Mouse (Mus musculus) hindbrain, postnatal 0 days (tissue): ENCODE results near the gene Olfr149. TPM values are rescaled to one million over a fixed set of nuclear protein-coding genes. Genes with fewer than 3 reads are reported as not detected.
A peak's percentile ranks its signal among the peaks of the same experiment; 100 is the strongest.
"Not testable (repeated sequence)": the region's sequence is repeated elsewhere in the genome, so short reads cannot be mapped to it uniquely, and the experiment has no call there.

Experiments
- ATAC-seq: fragments of 200-750 bp; cut with Nextera tagmentation; 2 replicates; pipeline ENCODE4 v1.8.0; 2017; ENCODE audit warnings: mild to moderate bottlenecking, moderate TSS enrichment, moderate library complexity
- DNase-seq: peaks from one replicate; pipeline ENCODE4 v3.0.0-alpha.2; 2015; ENCODE audit warnings: low spot score
- H3K27ac ChIP-seq: fragments of 300-500 bp; sonication (generic); 2 replicates; pipeline ENCODE4 v1.5.1; 2014; ENCODE audit warnings: mild to moderate bottlenecking
- H3K27me3 ChIP-seq: fragments of 300-500 bp; sonication (generic); 2 replicates; pipeline ENCODE4 v1.6.1; 2014; ENCODE audit warnings: low read length, mixed read lengths; ENCODE audit not compliant: insufficient read depth
- H3K36me3 ChIP-seq: fragments of 300-500 bp; sonication (generic); 2 replicates; pipeline ENCODE4 v1.6.1; 2014; ENCODE audit warnings: low read length, mixed read lengths; ENCODE audit not compliant: insufficient read depth
- H3K4me1 ChIP-seq: fragments of 300-500 bp; sonication (generic); 2 replicates; pipeline ENCODE4 v1.6.1; 2014; ENCODE audit warnings: antibody characterized with exemption, low read length, mixed read lengths; ENCODE audit not compliant: insufficient read depth
- H3K4me2 ChIP-seq: fragments of 300-500 bp; sonication (generic); 2 replicates; pipeline ENCODE4 v1.6.1; 2014; ENCODE audit warnings: low read depth, mild to moderate bottlenecking, low read length, moderate library complexity, mixed read lengths
- H3K4me3 ChIP-seq: fragments of 300-500 bp; sonication (generic); 2 replicates; pipeline ENCODE4 v1.5.1; 2014; ENCODE audit warnings: low read length
- H3K9ac ChIP-seq: fragments of 300-500 bp; sonication (generic); replicated peaks from 2 replicates; pipeline ENCODE4 v1.6.1; 2014; ENCODE audit warnings: mild to moderate bottlenecking, low read length, moderate library complexity, mixed read lengths
- H3K9me3 ChIP-seq: fragments of 300-500 bp; sonication (generic); 2 replicates; pipeline ENCODE4 v1.6.1; 2016; ENCODE audit warnings: low read length, mixed read lengths
- CTCF ChIP-seq: IDR thresholded peaks from 2 replicates; pipeline ENCODE4 v1.5.1; 2016; ENCODE audit warnings: antibody characterized with exemption, control low read depth, low read depth
- WGBS: fragments of 180-500 bp; shearing (Covaris S2); extraction: QIAGEN DNeasy Blood & Tissue Kit; methylation state at CpG from one replicate; pipeline ENCODE4 v1.1.7; 2014; 5-methylcytosine and 5-hydroxymethylcytosine counted together
- polyA plus RNA-seq: library from polyadenylated mRNA; unstranded; fragments of >200 nt; fragmentation: Nextera tagmentation; extraction: Ambion mirVana; gene quantifications from 2 replicates; pipeline ENCODE4 v1.2.1, GENCODE M21; 2015
- total RNA-seq: library from RNA; depleted of rRNA; stranded (reverse); fragments of >200 nt; gene quantifications from 2 replicates; pipeline ENCODE4 v1.2.3, GENCODE M21; 2014; rRNA removed

Olfr149 gene
- not detected in 2 replicates for total RNA-seq
- not detected in 2 replicates for polyA plus RNA-seq

GRCm38 (mm10) chr9:39707017-39707416 lies at the start of gene Olfr149:
Gene Olfr149, minus strand, starts transcription at chr9:39707117.
- Histone ChIP-seq H3K27me3 (no peaks in the 10 kb centered on the region), H3K27ac (no peak within 1 kb of the TSS), H3K4me2 (no peak within 1 kb of the TSS), H3K4me3 (no peak within 1 kb of the TSS), H3K4me1 (no peaks in the 10 kb centered on the region), H3K9me3 (no peaks in the 10 kb centered on the region), H3K9ac (no peak within 1 kb of the TSS), H3K36me3 (no peaks in the 10 kb centered on the region)
- DNase-seq = peak; percentile 2
- no peak for ATAC-seq
- no peak for TF ChIP-seq CTCF

- Histone ChIP-seq H3K4me3 (no peak overlapping the region), H3K27me3 (no peaks in the 10 kb centered on the region), H3K4me2 (no peak overlapping the region), H3K9ac (no peak overlapping the region), H3K27ac (no peak overlapping the region), H3K9me3 (no peaks in the 10 kb centered on the region), H3K36me3 (no peaks in the 10 kb centered on the region), H3K4me1 (no peaks in the 10 kb centered on the region)
- no peak for TF ChIP-seq CTCF
- no peak for DNase-seq
- no peak for ATAC-seq
- 81% methylated on average over 1 of the region's 1 CpGs for WGBS
These were observed 39.5 kb upstream of the Olfr149 start for GRCm38 (mm10) chr9:39746428-39746827.

- H3K4me2 ChIP-seq = no peak within 1 kb of the TSS
- H3K36me3 ChIP-seq = no peaks in the 10 kb centered on the region
- ATAC-seq = no peak
- no peak for DNase-seq
- H3K9ac ChIP-seq = no peak within 1 kb of the TSS
- TF ChIP-seq CTCF = no peak
- H3K4me3 ChIP-seq = no peak within 1 kb of the TSS
- no peak within 1 kb of the TSS for H3K27ac ChIP-seq
- H3K9me3 ChIP-seq = no peaks in the 10 kb centered on the region
- no peaks in the 10 kb centered on the region for H3K27me3 ChIP-seq
- H3K4me1 ChIP-seq = no peaks in the 10 kb centered on the region
These were observed 39.0 kb upstream of the Olfr149 start, which contains the start of gene Olfr967 for GRCm38 (mm10) chr9:39745949-39746348. Gene Olfr967, plus strand, starts transcription at chr9:39746249.

- TF ChIP-seq CTCF = no peak
- WGBS = 96% methylated on average over 1 of the region's 1 CpGs
- Histone ChIP-seq H3K9ac (no peak overlapping the region), H3K4me2 (no peak overlapping the region), H3K27me3 (no peaks in the 10 kb centered on the region), H3K9me3 (no peaks in the 10 kb centered on the region), H3K4me1 (no peaks in the 10 kb centered on the region), H3K27ac (no peak overlapping the region), H3K36me3 (no peaks in the 10 kb centered on the region), H3K4me3 (no peak overlapping the region)
- ATAC-seq = no peak
- no peak for DNase-seq
These were observed 33.8 kb upstream of the Olfr149 start for GRCm38 (mm10) chr9:39740741-39741140.

GRCm38 (mm10) chr9:39730678-39731077 lies 23.8 kb upstream of the Olfr149 start, which contains the start of gene Olfr150:
Gene Olfr150, plus strand, starts transcription at chr9:39730978.
- Histone ChIP-seq H3K4me1 (no peaks in the 10 kb centered on the region), H3K4me2 (no peak within 1 kb of the TSS), H3K36me3 (no peaks in the 10 kb centered on the region), H3K27ac (no peak within 1 kb of the TSS), H3K9ac (no peak within 1 kb of the TSS), H3K9me3 (no peaks in the 10 kb centered on the region), H3K4me3 (no peak within 1 kb of the TSS), H3K27me3 (no peaks in the 10 kb centered on the region)
- DNase-seq = no peak
- no peak for TF ChIP-seq CTCF
- no peak for ATAC-seq

- ATAC-seq (no peak), DNase-seq (no peak)
- H3K4me1 ChIP-seq = no peaks in the 10 kb centered on the region
- H3K27ac ChIP-seq = no peak within 1 kb of the TSS
- no peaks in the 10 kb centered on the region for H3K27me3 ChIP-seq
- no peaks in the 10 kb centered on the region for H3K9me3 ChIP-seq
- TF ChIP-seq CTCF = no peak
- H3K9ac ChIP-seq = no peak within 1 kb of the TSS
- H3K4me2 ChIP-seq = no peak within 1 kb of the TSS
- no peaks in the 10 kb centered on the region for H3K36me3 ChIP-seq
- H3K4me3 ChIP-seq = no peak within 1 kb of the TSS
These were observed 4.1 kb upstream of the Olfr149 start, which contains the start of gene Olfr965 for GRCm38 (mm10) chr9:39711053-39711452. Gene Olfr965, plus strand, starts transcription at chr9:39711353.

GRCm38 (mm10) chr9:39708958-39709357 lies 2.0 kb upstream of the Olfr149 start:
- Histone ChIP-seq H3K4me1 (no peaks in the 10 kb centered on the region), H3K9me3 (no peaks in the 10 kb centered on the region), H3K36me3 (no peaks in the 10 kb centered on the region), H3K4me2 (no peak overlapping the region), H3K4me3 (no peak overlapping the region), H3K9ac (no peak overlapping the region), H3K27ac (no peak overlapping the region), H3K27me3 (no peaks in the 10 kb centered on the region)
- ATAC-seq (no peak), DNase-seq (peak; percentile 44)
- no peak for TF ChIP-seq CTCF
- 61% methylated on average over 3 of the region's 3 CpGs for WGBS

GRCm38 (mm10) chr9:39701123-39701522 lies 5.8 kb downstream of the Olfr149 start:
- not testable (repeated sequence) for H3K4me1 ChIP-seq, H3K9ac ChIP-seq, ATAC-seq, H3K4me3 ChIP-seq, H3K4me2 ChIP-seq, DNase-seq, H3K27me3 ChIP-seq, H3K9me3 ChIP-seq, H3K27ac ChIP-seq, H3K36me3 ChIP-seq
- WGBS = 86% methylated on average over 7 of the region's 8 CpGs
